Mouse (Mus musculus): ENCODE results near the gene Vsx1. TPM values are rescaled to one million over a fixed set of nuclear protein-coding genes. Genes with fewer than 3 reads are reported as not detected.

The Vsx1 gene
- polyA plus RNA-seq, 1 experiment from 2014 or later, result not detected

DNA sequence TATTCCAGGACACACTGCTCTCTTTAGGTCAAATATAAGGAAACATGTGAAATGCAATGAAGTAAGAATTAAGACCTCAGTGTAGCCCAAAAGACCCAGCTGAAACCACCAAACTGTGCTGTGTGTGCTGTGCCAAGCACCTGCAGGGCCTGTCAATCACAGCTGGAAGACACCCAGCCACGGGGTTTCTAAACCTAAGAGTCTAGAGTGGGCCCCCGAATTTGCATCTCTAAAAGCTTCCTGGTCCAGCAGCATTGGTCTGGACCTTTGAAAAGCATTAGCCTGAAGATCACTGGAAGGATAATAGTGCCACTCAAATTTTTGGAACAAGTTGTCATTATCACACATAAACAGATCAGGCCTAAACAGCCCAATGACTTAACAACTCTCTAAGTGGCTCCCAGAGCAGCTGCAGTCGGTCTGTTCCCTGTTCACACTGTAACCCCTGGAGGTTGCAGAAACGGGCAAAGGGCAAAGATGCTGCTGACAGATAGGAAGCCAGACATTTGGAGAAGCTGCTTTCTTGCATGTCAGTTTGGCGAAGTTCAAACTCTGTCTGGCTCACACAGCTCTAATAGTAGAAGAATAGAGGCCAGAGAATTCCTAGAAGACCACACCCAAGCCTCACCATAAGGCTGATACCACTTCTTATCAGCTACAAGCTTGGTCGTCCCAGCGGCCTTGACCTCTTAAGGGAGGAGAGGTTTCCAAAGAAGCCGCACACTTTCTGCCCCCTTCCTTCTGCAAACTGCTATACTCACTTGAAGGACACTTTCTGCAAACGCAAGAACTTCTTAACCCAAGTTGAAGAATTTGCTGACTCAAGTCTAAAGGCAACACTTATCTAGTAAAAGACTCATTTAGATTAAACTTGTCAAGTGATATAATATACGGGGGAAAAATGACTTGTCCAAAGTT is 23.4 kb downstream of the Vsx1 start:
- H3K36me3 ChIP-seq, result no peaks in the 10 kb centered on the region
- peaks cover 25% of the 10 kb centered on the region for H3K4me1 ChIP-seq
- peak overlapping the region; percentile 26; the same call in 1 of the 2 replicates for H3K27ac ChIP-seq
- ATAC-seq (ENCODE audit: insufficient read depth, low FRiP score, low read depth), result peak; percentile 27; the same call in 1 of the 2 replicates
- H3K9ac ChIP-seq, result no peak overlapping the region
- peak overlapping the region; percentile 14 for H3K4me2 ChIP-seq
- H3K4me3 ChIP-seq (replicated peaks), result no peak overlapping the region
- no peaks in the 10 kb centered on the region for H3K9me3 ChIP-seq
- no peaks in the 10 kb centered on the region for H3K27me3 ChIP-seq (replicated peaks)
- WGBS, result 41% methylated on average over 10 of the region's 10 CpGs

DNA sequence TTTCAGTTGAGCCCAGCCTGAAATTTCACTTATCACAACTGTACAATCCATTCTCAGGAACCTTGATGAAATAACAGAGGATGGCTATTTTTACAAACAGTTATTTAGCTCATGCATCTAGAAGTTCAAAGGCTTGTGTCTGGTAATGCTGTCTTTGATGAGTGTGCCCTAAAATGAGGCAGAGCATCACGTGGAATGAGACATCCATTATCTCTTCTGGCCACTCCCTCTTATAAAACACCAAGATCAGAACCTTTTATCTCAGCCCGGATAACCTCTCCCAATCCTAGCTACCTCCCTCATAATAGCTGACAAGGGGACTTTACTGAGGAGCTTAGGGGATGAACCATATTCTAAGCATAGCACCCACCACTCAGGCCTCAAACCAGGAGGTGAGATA is 24.2 kb downstream of the Vsx1 start:
- H3K36me3 ChIP-seq, result no peaks in the 10 kb centered on the region
- ATAC-seq (ENCODE audit: insufficient read depth, low FRiP score, low read depth), result no peak
- 59% methylated on average over 2 of the region's 2 CpGs for WGBS
- H3K27ac ChIP-seq, result 0 out of 2 replicates have a peak overlapping the region, but pooled peaks have one; percentile 26
- H3K4me2 ChIP-seq, result no peak overlapping the region
- H3K27me3 ChIP-seq (replicated peaks), result no peaks in the 10 kb centered on the region
- H3K4me3 ChIP-seq (replicated peaks), result no peak overlapping the region
- no peaks in the 10 kb centered on the region for H3K9me3 ChIP-seq
- peaks cover 25% of the 10 kb centered on the region for H3K4me1 ChIP-seq
- H3K9ac ChIP-seq, result no peak overlapping the region

DNA sequence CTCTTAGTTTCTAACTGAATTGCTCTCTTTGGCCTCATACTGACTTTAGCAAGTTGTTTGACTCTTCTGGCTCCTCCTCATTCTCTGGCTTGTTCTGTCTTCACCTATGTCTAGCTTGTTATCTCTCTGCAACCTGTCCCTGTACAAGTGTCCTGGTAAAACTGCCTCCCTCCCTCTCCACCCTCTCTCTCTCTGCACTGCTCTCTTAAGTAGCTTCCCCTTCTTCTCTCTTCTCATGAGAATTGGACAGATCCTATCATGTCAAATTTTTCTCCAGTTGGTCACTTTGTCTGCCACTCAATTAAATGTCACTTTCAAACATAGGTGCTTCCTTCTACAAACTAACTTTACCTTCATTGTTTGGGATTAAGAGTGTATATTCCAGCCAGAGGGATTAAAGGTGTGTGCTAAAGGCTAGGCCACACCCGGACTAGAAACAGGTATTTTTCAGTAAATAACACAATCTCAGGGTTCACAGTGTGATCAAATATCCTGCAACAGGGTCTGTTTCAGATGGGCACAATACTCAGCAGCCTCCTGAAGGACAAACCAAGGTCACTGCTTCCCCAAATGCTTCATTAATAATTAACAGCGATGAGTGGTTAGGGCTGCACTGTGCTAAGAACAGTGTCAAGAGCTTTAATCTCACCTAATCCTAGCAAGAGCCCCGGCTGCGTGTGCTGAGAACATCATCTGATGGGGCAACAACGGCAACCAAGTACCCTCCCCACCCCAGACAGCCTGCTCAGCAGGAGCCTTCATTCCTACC is 24.8 kb downstream of the Vsx1 start:
- Histone ChIP-seq H3K4me1 (peaks cover 25% of the 10 kb centered on the region), H3K9me3 (no peaks in the 10 kb centered on the region), H3K36me3 (no peaks in the 10 kb centered on the region), H3K4me3 (replicated peaks) (no peak overlapping the region), H3K27ac (peak overlapping the region; percentile 36), H3K27me3 (replicated peaks) (no peaks in the 10 kb centered on the region), H3K4me2 (no peak overlapping the region), H3K9ac (no peak overlapping the region)
- 72% methylated on average over 5 of the region's 5 CpGs for WGBS
- no peak for ATAC-seq (ENCODE audit: insufficient read depth, low FRiP score, low read depth)

GRCm38 (mm10) chr2:150663255-150663654 is 25.9 kb downstream of the Vsx1 start:
- H3K4me3 ChIP-seq (replicated peaks), result no peak overlapping the region
- 0 out of 2 replicates have a peak, but pooled peaks have one; percentile 27 for ATAC-seq (ENCODE audit: insufficient read depth, low FRiP score, low read depth)
- 0 out of 2 replicates have a peak, but pooled peaks cover 2% of the 10 kb centered on the region for H3K36me3 ChIP-seq
- no peak overlapping the region for H3K9ac ChIP-seq
- WGBS, result 42% methylated on average over 9 of the region's 9 CpGs
- no peaks in the 10 kb centered on the region for H3K9me3 ChIP-seq
- no peak overlapping the region for H3K4me2 ChIP-seq
- peak overlapping the region; percentile 36 for H3K27ac ChIP-seq
- peaks cover 20% of the 10 kb centered on the region for H3K4me1 ChIP-seq
- no peaks in the 10 kb centered on the region for H3K27me3 ChIP-seq (replicated peaks)

DNA sequence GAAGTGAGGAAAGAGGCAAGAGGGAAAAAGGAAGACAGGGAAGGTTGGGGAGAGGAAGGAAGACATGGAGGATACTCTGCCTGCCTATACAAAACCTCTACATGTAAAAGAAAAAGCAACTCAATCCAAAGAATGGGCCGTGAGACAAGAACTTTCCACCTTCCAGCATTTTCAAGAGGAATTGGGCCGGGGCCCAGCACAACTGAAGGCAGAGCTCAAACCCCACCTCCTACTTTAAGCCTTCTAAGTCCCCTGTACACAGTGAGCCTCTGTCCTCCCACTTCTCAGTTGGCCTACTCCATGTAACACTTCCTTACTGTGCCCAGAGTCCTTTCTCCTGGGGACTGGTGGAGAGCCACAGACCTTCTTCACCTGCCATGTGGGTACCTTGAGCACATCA is 27.2 kb downstream of the Vsx1 start:
- Histone ChIP-seq H3K9me3 (no peaks in the 10 kb centered on the region), H3K4me3 (replicated peaks) (no peak overlapping the region), H3K27me3 (replicated peaks) (no peaks in the 10 kb centered on the region), H3K4me2 (no peak overlapping the region), H3K36me3 (0 out of 2 replicates have a peak, but pooled peaks cover 3% of the 10 kb centered on the region), H3K27ac (no peak overlapping the region), H3K9ac (no peak overlapping the region), H3K4me1 (peaks cover 11% of the 10 kb centered on the region; the same call in 1 of the 2 replicates)
- 72% methylated on average over 2 of the region's 2 CpGs for WGBS
- ATAC-seq (ENCODE audit: insufficient read depth, low FRiP score, low read depth), result no peak

GRCm38 (mm10) chr2:150660668-150661451 is 28.3 kb downstream of the Vsx1 start:
- no peak overlapping the region for H3K9ac ChIP-seq
- H3K4me2 ChIP-seq, result no peak overlapping the region
- H3K9me3 ChIP-seq, result no peaks in the 10 kb centered on the region
- WGBS, result 75% methylated on average over 5 of the region's 5 CpGs
- ATAC-seq (ENCODE audit: insufficient read depth, low FRiP score, low read depth), result no peak
- no peak overlapping the region for H3K4me3 ChIP-seq (replicated peaks)
- H3K36me3 ChIP-seq, result 0 out of 2 replicates have a peak, but pooled peaks cover 3% of the 10 kb centered on the region
- H3K4me1 ChIP-seq, result peaks cover 5% of the 10 kb centered on the region; the same call in 1 of the 2 replicates
- no peak overlapping the region for H3K27ac ChIP-seq
- H3K27me3 ChIP-seq (replicated peaks), result no peaks in the 10 kb centered on the region

DNA sequence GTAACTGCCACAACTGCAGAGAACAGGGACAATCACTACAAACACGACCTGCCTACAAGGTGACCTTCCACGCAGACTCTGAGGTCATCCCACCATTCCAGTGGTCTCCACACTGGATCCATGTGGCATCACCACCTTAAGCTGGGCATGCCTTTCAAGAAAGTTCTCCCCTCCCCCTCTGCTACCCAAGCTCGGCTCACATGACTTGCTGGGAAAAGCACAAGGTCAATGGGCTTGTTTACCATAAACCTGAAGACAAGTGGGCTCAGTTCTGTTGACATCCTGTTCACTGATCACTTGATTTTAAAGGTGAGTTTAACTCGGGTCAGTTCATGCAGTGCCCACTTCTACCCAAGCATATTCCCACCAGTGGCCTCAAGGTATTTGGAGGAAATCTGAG is 29.1 kb downstream of the Vsx1 start:
- Histone ChIP-seq H3K27me3 (replicated peaks) (no peaks in the 10 kb centered on the region), H3K4me2 (no peak overlapping the region), H3K4me1 (no peaks in the 10 kb centered on the region), H3K9me3 (no peaks in the 10 kb centered on the region), H3K36me3 (0 out of 2 replicates have a peak, but pooled peaks cover 3% of the 10 kb centered on the region), H3K27ac (no peak overlapping the region), H3K9ac (no peak overlapping the region), H3K4me3 (replicated peaks) (no peak overlapping the region)
- ATAC-seq (ENCODE audit: insufficient read depth, low FRiP score, low read depth), result no peak
- WGBS, result 57% methylated on average over 4 of the region's 4 CpGs

DNA sequence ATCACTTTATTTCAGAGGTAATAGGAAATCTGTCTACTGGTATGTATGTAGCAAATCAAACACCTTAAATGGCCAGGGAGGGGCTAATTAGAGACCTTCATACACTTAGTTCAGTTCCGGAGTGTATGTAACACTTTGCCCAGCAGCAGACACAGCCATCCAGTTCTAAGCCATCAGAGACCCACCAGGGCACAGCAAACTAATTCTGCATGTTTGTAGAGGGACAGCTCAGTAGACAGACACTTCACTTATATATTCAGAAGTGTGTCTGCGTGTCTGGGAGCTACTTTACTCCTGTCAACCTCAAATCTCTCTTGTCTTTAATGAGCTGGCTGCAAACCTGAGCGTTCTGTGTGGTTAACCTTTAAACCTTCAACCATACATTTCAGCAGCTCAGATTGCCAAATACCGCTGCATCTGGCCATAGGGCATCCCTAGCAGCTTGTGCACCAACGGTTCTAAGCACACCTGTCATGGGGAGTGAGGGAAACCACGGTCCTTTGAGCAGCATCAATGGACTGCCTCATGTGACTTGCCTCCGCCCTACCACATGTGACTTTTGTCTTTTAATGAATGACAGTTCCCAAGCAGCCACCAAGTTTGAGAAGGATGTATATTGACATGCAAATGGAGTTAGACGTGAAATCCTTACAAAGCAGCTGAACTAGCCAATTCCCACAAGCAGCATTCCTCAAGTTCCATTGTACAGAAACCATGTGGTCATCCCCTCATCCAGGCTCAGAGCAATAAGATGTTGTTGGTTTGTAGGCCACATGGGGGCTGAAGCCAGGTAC is 32.0 kb downstream of the Vsx1 start:
- H3K4me1 ChIP-seq, result no peaks in the 10 kb centered on the region
- H3K27ac ChIP-seq, result no peak overlapping the region
- 0 out of 2 replicates have a peak, but pooled peaks cover 3% of the 10 kb centered on the region for H3K36me3 ChIP-seq
- no peak overlapping the region for H3K4me3 ChIP-seq (replicated peaks)
- ATAC-seq (ENCODE audit: insufficient read depth, low FRiP score, low read depth), result no peak
- H3K9me3 ChIP-seq, result no peaks in the 10 kb centered on the region
- no peak overlapping the region for H3K4me2 ChIP-seq
- WGBS, result 58% methylated on average over 8 of the region's 8 CpGs
- no peak overlapping the region for H3K9ac ChIP-seq
- no peaks in the 10 kb centered on the region for H3K27me3 ChIP-seq (replicated peaks)

GRCm38 (mm10) chr2:150656112-150656511 is 33.0 kb downstream of the Vsx1 start:
- no peak overlapping the region for H3K9ac ChIP-seq
- ATAC-seq (ENCODE audit: insufficient read depth, low FRiP score, low read depth), result no peak
- H3K4me1 ChIP-seq, result no peaks in the 10 kb centered on the region
- no peak overlapping the region for H3K27ac ChIP-seq
- no peaks in the 10 kb centered on the region for H3K27me3 ChIP-seq (replicated peaks)
- 91% methylated on average over 3 of the region's 3 CpGs for WGBS
- H3K9me3 ChIP-seq, result no peaks in the 10 kb centered on the region
- H3K4me3 ChIP-seq (replicated peaks), result no peak overlapping the region
- no peak overlapping the region for H3K4me2 ChIP-seq
- H3K36me3 ChIP-seq, result 0 out of 2 replicates have a peak, but pooled peaks cover 3% of the 10 kb centered on the region

GRCm38 (mm10) chr2:150655290-150655689 is 33.9 kb downstream of the Vsx1 start:
- Histone ChIP-seq H3K9ac (no peak overlapping the region), H3K9me3 (no peaks in the 10 kb centered on the region), H3K4me1 (no peaks in the 10 kb centered on the region), H3K4me3 (replicated peaks) (no peak overlapping the region), H3K36me3 (0 out of 2 replicates have a peak, but pooled peaks cover 3% of the 10 kb centered on the region), H3K27ac (no peak overlapping the region), H3K27me3 (replicated peaks) (no peaks in the 10 kb centered on the region), H3K4me2 (no peak overlapping the region)
- ATAC-seq (ENCODE audit: insufficient read depth, low FRiP score, low read depth), result no peak
- 75% methylated on average over 6 of the region's 6 CpGs for WGBS

DNA sequence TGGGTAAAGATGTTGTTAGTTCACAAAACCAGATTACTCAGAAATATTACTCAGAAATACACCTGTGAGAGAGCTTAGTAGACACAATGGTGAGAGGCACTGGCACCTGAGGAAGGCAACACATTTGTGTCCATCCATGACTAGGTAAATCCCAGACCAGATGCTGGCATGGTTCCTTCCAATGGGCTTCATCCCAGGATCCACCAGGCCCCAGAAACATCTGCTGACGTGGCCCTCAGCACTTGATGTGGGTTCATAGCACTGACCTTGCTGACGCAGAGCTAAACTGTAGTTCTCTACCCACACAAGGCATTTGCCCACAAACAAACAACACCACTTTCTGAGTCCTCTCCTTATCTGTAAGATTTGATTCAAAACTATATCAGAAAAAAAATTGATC is 34.3 kb downstream of the Vsx1 start:
- H3K36me3 ChIP-seq, result 0 out of 2 replicates have a peak, but pooled peaks cover 3% of the 10 kb centered on the region
- WGBS, result 85% methylated on average over 2 of the region's 2 CpGs
- H3K4me3 ChIP-seq (replicated peaks), result no peak overlapping the region
- H3K27ac ChIP-seq, result no peak overlapping the region
- no peaks in the 10 kb centered on the region for H3K9me3 ChIP-seq
- no peaks in the 10 kb centered on the region for H3K27me3 ChIP-seq (replicated peaks)
- H3K4me1 ChIP-seq, result no peaks in the 10 kb centered on the region
- no peak overlapping the region for H3K9ac ChIP-seq
- no peak overlapping the region for H3K4me2 ChIP-seq
- ATAC-seq (ENCODE audit: insufficient read depth, low FRiP score, low read depth), result no peak

Data from stomach, embryonic 15.5 days (tissue).